Mouse (Mus musculus): ENCODE results near the gene Mllt1.

Gene Mllt1

DNA sequence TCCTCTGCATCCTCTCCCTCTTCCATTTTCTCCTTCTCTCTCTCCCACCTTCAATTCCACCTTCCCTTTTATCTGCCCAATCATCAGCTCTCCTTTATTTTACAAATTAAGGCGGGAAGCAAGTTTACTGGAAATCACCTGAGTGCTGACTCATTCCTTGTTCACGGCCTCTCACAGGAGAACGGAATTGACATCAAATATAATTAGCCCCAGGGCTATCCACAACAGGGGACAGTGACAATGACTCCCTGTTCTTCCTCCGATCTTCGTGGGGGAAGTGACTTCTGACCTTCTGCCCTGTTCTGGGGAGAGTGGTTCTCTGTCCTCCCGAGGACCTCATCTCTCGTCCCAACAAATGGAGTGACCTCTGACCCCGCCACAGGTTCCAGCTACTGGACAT lies 58.2 kb downstream of the Mllt1 start:
- no peak for DNase-seq

DNA sequence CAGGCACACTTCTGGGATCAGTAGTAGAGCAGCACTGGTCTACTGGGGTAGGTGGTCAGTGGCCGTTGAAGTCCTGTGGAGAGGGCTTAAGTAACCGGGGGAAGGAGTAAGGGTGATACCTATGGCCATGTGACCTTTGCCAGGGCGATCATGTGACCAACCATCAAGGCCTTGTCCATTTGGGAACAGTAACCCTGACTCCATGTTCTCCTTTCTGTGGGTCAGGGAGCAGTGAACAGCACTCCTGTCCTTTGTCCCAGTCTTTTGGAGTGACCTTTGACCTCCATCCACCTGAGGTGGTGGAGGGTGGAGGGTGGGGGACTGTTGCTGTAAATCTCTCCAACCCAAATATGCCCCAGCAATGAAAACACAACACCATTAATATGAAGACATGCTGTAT lies 58.8 kb downstream of the Mllt1 start:
- DNase-seq: no peak

DNA sequence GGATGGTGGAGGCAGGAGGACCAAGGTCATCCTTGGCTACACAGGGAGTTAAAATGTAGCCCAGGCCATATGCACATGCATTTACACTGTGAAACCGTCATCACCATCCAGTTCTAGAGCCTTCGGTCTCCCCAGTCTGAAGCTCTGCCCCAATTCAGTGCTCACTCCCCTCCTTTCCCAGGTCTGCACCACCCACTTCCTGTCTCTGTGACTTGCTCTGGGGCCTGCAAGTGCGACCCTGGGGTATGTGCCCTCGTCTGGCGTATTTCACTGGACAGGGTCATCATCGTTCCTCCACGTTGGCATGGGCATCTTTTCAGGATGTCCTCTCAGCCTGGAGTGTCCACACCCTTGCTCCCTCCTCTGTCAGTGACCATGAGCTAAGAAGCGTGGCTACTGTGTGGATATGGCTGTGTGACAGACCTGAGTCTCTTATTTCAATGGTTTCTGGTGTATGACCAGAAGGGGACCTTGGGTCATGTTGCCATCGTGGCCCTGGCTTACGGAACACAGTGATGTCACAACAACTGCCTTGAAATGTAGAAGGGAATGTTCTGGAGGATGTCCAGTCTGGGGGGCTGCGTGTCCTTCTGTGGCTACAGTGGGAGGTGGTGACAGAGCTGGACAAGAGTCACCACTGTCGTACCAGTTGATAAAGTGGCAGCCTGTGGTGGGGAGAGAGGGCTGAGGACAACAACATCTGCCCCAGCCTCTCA lies 60.1 kb downstream of the Mllt1 start, which contains the start of gene 1700061G19Rik:
1700061G19Rik (plus strand) TSS at position 542 of the 716 bp plus-strand sequence.
- no peak for DNase-seq

DNA sequence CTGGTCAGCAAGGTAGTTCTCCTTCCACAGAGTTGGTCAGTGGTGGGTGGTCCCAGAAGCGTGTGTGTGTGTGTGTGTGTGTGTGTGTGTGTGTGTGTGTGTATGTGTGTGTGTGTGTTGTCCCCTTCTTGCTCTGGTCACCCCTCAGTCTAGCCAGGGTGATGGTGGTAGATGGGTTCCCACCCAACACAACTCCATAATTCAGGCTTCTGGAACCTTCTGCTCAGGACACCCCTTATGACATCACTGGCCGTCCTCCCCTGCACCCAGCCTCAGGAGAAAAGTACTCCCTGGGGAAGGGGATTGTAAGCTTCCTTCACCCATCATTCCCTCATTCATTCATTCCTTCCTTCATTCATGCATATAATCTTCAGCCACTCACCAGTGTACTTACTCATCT lies 61.0 kb downstream of the Mllt1 start, which contains the start of gene Acsbg2:
Acsbg2 (minus strand) TSS at position 211 of the 400 bp plus-strand sequence.
- DNase-seq: no peak

DNA sequence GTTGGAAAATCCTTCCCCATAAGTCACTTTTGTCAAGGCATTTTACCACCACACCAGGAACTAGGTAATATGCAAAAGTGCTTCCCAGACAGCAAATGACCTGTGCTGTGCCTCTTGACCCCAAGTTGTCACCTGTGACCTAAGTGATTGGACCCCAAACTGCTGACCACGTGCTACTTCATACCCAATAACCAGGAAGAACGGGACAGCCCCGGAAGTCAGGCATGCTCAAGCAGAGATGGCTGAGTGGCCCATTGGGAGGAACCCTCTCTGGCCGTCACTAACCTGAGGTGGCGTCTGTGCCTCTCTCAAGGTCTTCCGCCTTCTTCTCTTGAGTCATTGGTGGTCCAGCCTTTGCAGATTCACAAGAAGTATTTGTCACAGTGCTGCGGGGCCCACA lies 62.7 kb downstream of the Mllt1 start:
- no peak for DNase-seq

DNA sequence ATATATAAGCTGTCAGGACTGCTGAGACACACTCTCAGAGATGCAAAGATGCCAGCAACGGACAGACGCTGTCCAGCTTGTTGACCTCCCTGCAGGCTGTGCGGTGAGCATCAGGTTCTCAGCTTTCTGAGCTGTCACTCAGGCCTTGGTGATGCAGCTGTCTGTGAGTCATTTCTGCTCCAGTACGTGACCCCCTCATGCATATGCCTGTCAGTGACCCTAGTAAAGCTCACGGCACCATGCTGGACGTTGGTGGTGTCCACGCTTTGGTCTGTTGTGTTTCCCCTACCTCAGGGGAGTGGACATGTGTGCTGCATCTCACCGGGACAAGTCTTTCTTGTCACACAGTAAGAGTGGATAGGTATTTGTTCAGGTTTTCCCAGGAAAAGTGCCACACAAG lies 63.4 kb downstream of the Mllt1 start:
- DNase-seq: no peak

DNA sequence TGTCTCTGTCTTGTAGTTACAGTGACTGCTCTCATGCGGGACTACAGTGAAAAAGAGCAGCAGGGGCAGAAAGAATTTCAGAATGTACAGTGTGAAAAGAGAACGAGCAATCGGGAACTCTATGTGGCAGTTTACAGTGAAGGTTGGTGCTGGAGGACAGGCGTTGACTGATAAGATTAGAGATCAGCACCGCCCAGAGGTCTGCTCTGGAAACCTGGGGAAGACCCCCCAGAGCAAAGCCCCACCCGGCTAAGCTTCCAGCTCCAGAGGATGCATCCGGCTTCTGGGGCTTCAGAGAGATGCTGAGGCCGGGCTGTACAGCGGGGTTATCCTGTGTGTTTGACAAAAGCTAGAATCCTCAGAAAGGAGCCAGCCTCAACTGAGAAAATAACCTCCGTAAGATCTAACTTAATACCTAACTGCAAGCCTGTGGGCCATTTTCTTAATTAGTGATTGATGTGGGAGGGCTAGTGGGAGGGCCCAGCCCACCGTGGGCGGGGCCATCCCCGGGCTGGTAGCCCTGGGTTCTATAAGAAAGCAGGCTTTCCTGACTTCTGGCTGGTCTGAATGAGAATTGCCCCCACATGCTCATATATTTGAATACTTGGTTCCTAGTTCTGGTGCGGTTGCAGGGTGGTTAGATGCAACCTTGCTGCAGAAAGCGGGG lies 64.8 kb downstream of the Mllt1 start:
- no peak for DNase-seq

DNA sequence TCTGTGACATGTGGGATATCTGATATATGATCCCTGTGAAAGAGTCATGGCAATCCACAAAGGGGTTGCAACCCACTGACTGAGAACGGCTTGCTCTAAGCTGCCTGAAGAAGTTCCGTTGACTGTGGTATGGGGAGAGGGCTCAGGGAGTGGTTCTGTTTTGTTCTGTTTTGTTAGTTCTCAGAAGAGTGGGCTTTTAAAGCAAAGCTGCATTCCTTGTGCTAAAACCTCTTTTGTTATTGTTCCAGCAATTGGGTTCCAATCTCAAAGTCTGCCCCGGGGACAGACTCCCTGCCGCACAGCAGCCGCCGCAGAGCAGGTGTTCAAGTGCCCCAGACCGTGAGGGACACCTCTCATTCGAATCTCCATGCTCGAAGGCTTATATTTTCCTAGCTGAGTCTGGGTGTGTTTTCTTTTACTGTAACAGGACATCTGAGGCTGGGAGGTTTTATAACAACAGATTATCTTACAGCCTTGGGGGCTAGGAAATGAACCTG lies 65.7 kb downstream of the Mllt1 start:
- DNase-seq: no peak

DNA sequence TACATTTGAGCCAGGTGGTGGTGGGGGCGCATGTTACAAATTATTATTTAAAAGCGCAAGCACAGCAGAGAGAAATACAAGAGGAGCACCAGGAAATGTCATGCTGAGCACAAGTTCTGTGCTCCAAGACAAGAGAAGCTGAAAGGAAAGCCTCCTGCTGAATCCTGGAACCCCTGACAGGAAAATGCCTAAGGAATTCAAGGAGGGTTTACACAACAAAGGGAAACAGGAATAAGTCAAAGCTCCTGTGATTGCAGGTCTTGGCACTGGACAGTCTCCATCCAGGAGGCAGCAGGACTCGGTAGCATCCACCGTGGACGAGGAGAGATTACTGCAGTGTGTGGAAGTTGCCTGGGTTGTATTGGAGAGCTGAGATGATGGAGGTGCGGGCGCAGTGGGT lies 69.1 kb downstream of the Mllt1 start:
- DNase-seq: no peak

DNA sequence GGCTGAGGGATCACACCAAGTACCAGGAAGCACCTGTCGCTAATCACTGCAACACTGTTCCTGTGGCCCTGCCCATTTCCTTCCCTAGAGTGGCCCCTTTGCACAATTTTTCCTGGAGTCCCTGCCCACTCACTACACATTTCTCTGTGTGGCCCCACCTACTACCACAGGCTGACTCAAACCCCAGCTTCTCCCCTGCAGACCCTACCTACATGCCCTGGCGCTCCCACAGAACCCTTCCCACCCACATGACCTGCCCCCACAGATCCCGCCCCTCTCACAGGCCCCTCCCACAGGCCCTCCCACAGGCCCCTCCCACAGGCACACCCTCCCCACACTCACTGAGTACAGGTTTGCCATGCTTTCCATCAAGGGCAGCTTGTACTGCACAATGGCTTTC lies 74.0 kb downstream of the Mllt1 start:
- DNase-seq: no peak

DNA sequence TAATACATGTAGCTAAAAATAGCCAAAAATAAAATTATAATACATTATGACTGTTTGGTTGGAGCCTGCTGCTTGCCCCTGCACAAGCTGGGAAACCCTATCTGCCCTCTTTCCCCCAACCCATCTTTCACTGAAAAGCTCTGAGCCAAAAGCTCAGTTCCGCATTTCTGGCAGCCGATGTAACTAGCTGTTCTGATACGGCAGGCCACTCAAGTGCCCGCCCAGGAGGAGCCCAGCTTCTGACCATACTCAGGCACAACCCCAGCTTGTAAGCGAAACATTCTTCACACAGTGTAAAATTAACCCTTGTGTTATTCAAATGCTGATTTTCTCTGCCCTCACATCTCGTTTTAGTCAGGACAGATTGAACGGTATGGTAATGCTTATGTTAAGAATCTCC lies 76.3 kb downstream of the Mllt1 start:
- no peak for DNase-seq

DNA sequence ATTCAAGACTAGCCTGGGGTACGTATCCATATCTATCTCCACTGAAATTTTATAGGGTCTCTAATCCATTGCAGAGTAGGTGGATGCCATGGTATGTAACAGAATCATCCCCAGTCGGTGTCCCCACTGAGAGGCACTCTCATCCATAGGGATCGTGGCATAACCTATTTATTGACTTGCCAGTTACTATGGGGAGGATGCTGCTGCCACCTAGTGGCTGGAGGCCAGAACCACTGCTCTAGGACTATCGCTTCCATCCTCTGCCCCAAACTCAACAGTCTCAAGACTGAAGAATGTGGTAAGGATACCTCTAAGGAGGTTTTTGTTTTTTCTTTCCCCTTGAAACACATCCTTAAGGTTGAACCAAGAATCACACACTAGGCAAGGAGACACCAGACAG lies 77.0 kb downstream of the Mllt1 start:
- DNase-seq: peak; percentile 76

DNA sequence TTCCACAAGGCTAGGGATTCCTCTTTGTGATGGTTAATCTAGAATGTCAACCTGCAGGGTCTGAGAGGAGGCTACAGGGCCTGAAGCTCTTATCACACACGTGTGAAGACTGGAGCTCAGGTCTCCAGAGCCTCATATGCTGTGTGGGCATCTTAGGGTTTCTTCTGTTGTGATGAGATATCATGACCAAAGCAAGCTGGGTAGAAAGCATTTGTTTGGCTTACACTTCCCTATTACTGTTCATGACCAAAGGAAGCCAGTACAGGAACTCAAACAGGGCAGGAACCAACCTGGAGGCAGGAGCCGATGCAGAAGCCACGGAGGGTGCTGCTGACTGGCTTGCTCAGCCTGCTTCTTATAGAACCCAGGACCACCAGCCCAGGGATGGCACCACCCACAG lies 79.8 kb downstream of the Mllt1 start:
- DNase-seq: no peak

DNA sequence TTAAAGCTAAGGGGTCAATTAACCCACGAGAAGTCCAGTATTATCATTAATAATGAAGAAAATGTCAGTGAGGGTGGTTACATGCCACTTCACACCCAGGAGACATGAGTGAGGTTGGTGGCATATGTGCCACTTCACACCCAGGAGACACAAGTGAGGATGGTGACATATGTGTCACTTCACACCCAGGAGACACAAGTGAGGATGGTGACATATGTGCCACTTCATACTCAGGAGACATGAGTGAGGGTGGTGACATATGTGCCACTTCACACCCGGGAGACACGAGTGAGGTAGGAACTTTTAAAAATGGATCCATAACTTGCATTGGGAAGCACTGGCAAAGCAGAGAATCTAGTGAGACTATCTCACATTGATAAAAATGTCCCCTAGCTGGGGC lies 84.0 kb downstream of the Mllt1 start:
- no peak for DNase-seq

DNA sequence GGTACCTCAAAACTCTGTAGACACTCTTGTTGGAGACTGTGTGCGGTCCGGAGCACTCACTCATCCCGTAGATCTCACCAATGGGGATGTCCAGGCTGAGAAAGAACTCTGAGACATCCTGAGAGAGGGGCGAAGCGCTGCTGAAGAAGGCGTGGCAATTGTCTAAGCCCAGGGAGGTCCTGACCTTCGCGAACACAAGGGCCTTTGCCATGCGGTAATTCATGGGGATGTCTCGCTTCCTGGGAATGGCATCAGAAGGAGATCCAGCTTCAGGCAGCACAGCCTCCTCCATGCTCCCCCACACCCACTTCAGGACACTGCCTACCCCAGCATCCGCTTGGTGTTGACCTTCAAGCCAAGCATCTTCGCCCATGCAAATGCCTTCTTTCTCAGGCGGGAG lies 85.5 kb downstream of the Mllt1 start:
- no peak for DNase-seq

DNA sequence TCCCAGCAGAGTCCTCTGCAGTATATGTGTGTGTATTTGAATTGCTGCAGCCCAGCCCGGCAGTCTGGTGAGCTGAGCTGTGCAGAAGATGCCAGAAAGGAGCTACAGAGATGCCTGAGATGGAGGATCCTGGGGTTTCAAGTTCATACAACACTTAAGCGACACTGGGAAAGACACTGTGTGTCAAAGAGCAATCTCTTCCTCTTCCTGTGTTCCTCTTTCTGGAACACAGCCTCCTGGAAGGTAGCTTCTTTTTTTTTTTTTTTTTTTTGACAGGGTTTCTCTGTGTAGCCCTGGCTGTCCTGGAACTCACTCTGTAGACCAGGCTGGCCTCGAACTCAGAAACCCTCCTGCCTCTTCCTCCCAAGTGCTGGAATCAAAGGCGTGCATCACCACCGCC lies 86.4 kb downstream of the Mllt1 start:
- no peak for DNase-seq

DNA sequence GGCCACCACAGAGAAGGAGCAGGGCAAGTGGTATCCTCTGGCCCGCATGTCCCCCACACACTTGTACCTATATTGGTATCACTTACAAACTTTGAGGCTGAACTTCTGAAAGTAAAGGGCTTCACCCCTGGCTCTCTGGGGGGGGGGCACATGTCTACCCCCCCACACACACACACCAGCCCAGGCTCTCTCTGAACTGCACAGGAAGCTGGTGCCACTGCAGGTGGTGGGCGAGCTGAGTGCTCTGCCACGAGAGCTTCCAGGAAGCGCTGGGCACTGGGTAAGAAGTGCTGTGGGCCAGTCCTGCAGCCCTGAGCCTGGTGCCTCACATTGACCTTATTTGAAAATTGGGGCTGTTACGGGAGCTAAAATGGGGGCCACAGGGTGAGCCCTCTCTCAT lies 91.5 kb downstream of the Mllt1 start:
- no peak for DNase-seq

Data from retina, postnatal 1 day (tissue).